Mouse (Mus musculus) forebrain, embryonic 11.5 days (tissue): ENCODE results near the gene Dynll1. TPM values are rescaled to one million over a fixed set of nuclear protein-coding genes. Genes with fewer than 3 reads are reported as not detected.
"Not testable (repeated sequence)": the region's sequence is repeated elsewhere in the genome, so short reads cannot be mapped to it uniquely, and the experiment has no call there.

ENCODE experiments used
- ATAC-seq: fragments of 200-750 bp; cut with Nextera tagmentation; replicated peaks from 2 replicates; pipeline ENCODE4 v1.8.0; 2017; ENCODE audit warnings: moderate TSS enrichment; ENCODE audit not compliant: low FRiP score
- DNase-seq: peaks from one replicate; pipeline ENCODE4 v3.0.0-alpha.2; 2017; ENCODE audit warnings: low spot score
- H3K27ac ChIP-seq: fragments of 300-500 bp; sonication (generic); 2 replicates; pipeline ENCODE4 v1.5.1; 2014; ENCODE audit warnings: low read depth, low read length
- H3K27me3 ChIP-seq: fragments of 300-500 bp; sonication (generic); 2 replicates; pipeline ENCODE4 v1.6.1; 2014; ENCODE audit warnings: mild to moderate bottlenecking, low read length, mixed read lengths; ENCODE audit not compliant: control insufficient read depth, insufficient read depth
- H3K36me3 ChIP-seq: fragments of 300-500 bp; sonication (generic); 2 replicates; pipeline ENCODE4 v1.6.1; 2014; ENCODE audit warnings: mild to moderate bottlenecking, low read length, moderate library complexity, mixed read lengths; ENCODE audit not compliant: control insufficient read depth, insufficient read depth
- H3K4me1 ChIP-seq: fragments of 300-500 bp; sonication (generic); replicated peaks from 2 replicates; pipeline ENCODE4 v1.6.1; 2014; ENCODE audit warnings: low read length, mixed read lengths; ENCODE audit not compliant: control insufficient read depth, insufficient read depth
- H3K4me2 ChIP-seq: fragments of 300-500 bp; sonication (generic); 2 replicates; pipeline ENCODE4 v1.6.1; 2014; ENCODE audit warnings: low read depth, mild to moderate bottlenecking, low read length, moderate library complexity, mixed read lengths; ENCODE audit not compliant: severe bottlenecking
- H3K4me3 ChIP-seq: fragments of 300-500 bp; sonication (generic); 2 replicates; pipeline ENCODE4 v1.5.1; 2014; ENCODE audit warnings: low read depth, low read length
- H3K9ac ChIP-seq: fragments of 300-500 bp; sonication (generic); 2 replicates; pipeline ENCODE4 v1.6.1; 2014; ENCODE audit warnings: low read length
- H3K9me3 ChIP-seq: fragments of 300-500 bp; sonication (generic); 2 replicates; pipeline ENCODE4 v1.6.1; 2016; ENCODE audit warnings: low read length, mixed read lengths; ENCODE audit not compliant: control insufficient read depth
- WGBS: fragments of 180-500 bp; shearing (Covaris S2); extraction: QIAGEN DNeasy Blood & Tissue Kit; methylation state at CpG from one replicate; pipeline ENCODE4 v1.1.7; 2014; 5-methylcytosine and 5-hydroxymethylcytosine counted together
- polyA plus RNA-seq: library from polyadenylated mRNA; unstranded; fragments of >200 nt; fragmentation: Nextera tagmentation; extraction: Ambion mirVana; gene quantifications from 2 replicates; pipeline ENCODE4 v1.2.1, GENCODE M21; 2014

The Dynll1 gene
- polyA plus RNA-seq, 1 experiment from 2014 or later, result 1,518 TPM

GRCm38 (mm10) chr5:115316968-115317644 lies 16.3 kb upstream of the Dynll1 start:
- peaks cover 21% of the 10 kb centered on the region for H3K4me1 ChIP-seq
- ATAC-seq (no peak), DNase-seq (no peak)
- no peaks in the 10 kb centered on the region for H3K36me3 ChIP-seq
- H3K4me3 ChIP-seq, result no peak overlapping the region
- no peaks in the 10 kb centered on the region for H3K9me3 ChIP-seq
- peak overlapping the region; percentile 20 for H3K27ac ChIP-seq
- no peak overlapping the region for H3K4me2 ChIP-seq
- H3K27me3 ChIP-seq, result no peaks in the 10 kb centered on the region
- peak overlapping the region; percentile 30 for H3K9ac ChIP-seq
- 3% methylated on average over 14 of the region's 14 CpGs for WGBS

GRCm38 (mm10) chr5:115313668-115313943 lies 12.8 kb upstream of the Dynll1 start:
- Histone ChIP-seq H3K36me3 (no peaks in the 10 kb centered on the region), H3K9ac (no peak overlapping the region), H3K27ac (no peak overlapping the region), H3K4me3 (no peak overlapping the region), H3K4me2 (no peak overlapping the region), H3K4me1 (peaks cover 10% of the 10 kb centered on the region), H3K27me3 (no peaks in the 10 kb centered on the region), H3K9me3 (no peaks in the 10 kb centered on the region)
- DNase-seq (no peak), ATAC-seq (no peak)
- WGBS, result 42% methylated on average over 5 of the region's 5 CpGs

- no peak overlapping the region for H3K4me2 ChIP-seq
- DNase-seq (no peak), ATAC-seq (no peak)
- H3K36me3 ChIP-seq, result no peaks in the 10 kb centered on the region
- H3K4me1 ChIP-seq, result peaks cover 9% of the 10 kb centered on the region
- H3K27me3 ChIP-seq, result no peaks in the 10 kb centered on the region
- WGBS, result 82% methylated on average over 10 of the region's 10 CpGs
- H3K4me3 ChIP-seq, result no peak overlapping the region
- H3K9me3 ChIP-seq, result no peaks in the 10 kb centered on the region
- no peak overlapping the region for H3K9ac ChIP-seq
- no peak overlapping the region for H3K27ac ChIP-seq
Measured at GRCm38 (mm10) chr5:115312816-115313667, 12.2 kb upstream of the Dynll1 start.

DNA sequence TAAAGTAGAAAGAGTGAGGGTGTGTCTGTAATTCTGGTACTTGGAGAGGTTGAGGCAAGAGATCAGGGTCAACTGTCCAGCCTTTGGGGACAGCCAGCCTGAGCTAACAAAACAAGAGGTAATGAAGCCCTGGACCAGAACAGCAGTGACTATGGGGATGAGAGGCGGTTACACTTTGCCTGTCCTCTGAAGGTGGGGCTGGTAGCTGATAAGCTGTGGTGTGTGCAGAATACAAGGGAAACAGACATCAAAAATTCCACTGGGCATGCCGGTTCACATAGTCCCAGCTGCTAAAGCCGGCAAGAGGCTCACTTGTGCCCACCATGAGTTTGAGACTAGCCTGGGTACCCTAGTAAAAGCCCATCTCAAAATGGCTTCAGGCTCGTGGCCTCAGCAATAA lies 11.6 kb upstream of the Dynll1 start:
- Histone ChIP-seq H3K9ac (no peak overlapping the region), H3K36me3 (no peaks in the 10 kb centered on the region), H3K9me3 (no peaks in the 10 kb centered on the region), H3K4me1 (peaks cover 7% of the 10 kb centered on the region), H3K27me3 (no peaks in the 10 kb centered on the region), H3K27ac (no peak overlapping the region), H3K4me2 (no peak overlapping the region), H3K4me3 (no peak overlapping the region)
- DNase-seq (no peak), ATAC-seq (no peak)
- 88% methylated on average over 4 of the region's 4 CpGs for WGBS

GRCm38 (mm10) chr5:115302190-115302589 lies 1.4 kb upstream of the Dynll1 start:
- H3K4me3 ChIP-seq, H3K4me2 ChIP-seq, ATAC-seq: not testable (repeated sequence)

GRCm38 (mm10) chr5:115301615-115302014 lies 816 bp upstream of the Dynll1 start:
- ATAC-seq, result no peak; the same call in 1 of the 2 replicates
- H3K36me3 ChIP-seq, result peaks cover 8% of the 10 kb centered on the region
- H3K27me3 ChIP-seq, result peaks cover 4% of the 10 kb centered on the region; the same call in 1 of the 2 replicates
- WGBS, result 32% methylated on average over 13 of the region's 13 CpGs
- H3K27ac ChIP-seq, result no peak overlapping the region
- H3K9ac ChIP-seq, result peak overlapping the region; percentile 51; the same call in 1 of the 2 replicates
- H3K4me1 ChIP-seq, result peaks cover 21% of the 10 kb centered on the region; the same call in 1 of the 2 replicates
- H3K4me3 ChIP-seq, result peak overlapping the region; percentile 83
- peak overlapping the region; percentile 76 for H3K4me2 ChIP-seq
- DNase-seq, result no peak
- no peaks in the 10 kb centered on the region for H3K9me3 ChIP-seq

More at GRCm38 (mm10) chr5:115302190-115302589, 1.4 kb upstream of the Dynll1 start:
- DNase-seq, H3K9me3 ChIP-seq, H3K27me3 ChIP-seq, H3K36me3 ChIP-seq, H3K9ac ChIP-seq, H3K27ac ChIP-seq: not testable (repeated sequence)
- 90% methylated on average over 3 of the region's 7 CpGs for WGBS
- peaks cover 21% of the 10 kb centered on the region; the same call in 1 of the 2 replicates for H3K4me1 ChIP-seq

GRCm38 (mm10) chr5:115300035-115300744 lies 609 bp downstream of the Dynll1 start:
- H3K27me3 ChIP-seq, result peaks cover 4% of the 10 kb centered on the region; the same call in 1 of the 2 replicates
- WGBS, result under 1% methylated on average over 45 of the region's 46 CpGs
- DNase-seq, result peak; percentile 81
- H3K27ac ChIP-seq, result peak overlapping the region; percentile 85
- peak overlapping the region; percentile 66 for H3K4me2 ChIP-seq
- H3K36me3 ChIP-seq, result peaks cover 8% of the 10 kb centered on the region
- peak overlapping the region; percentile 89 for H3K9ac ChIP-seq
- peak overlapping the region; percentile 83 for H3K4me3 ChIP-seq
- H3K4me1 ChIP-seq, result peaks cover 21% of the 10 kb centered on the region; the same call in 1 of the 2 replicates
- ATAC-seq, result peak; percentile 25
- H3K9me3 ChIP-seq, result no peaks in the 10 kb centered on the region

- DNase-seq (no peak), ATAC-seq (no peak)
- 91% methylated on average over 10 of the region's 10 CpGs for WGBS
- no peak overlapping the region for H3K4me2 ChIP-seq
- H3K27me3 ChIP-seq, result no peaks in the 10 kb centered on the region
- no peak overlapping the region for H3K4me3 ChIP-seq
- peaks cover 15% of the 10 kb centered on the region; the same call in 1 of the 2 replicates for H3K4me1 ChIP-seq
- H3K9me3 ChIP-seq, result no peaks in the 10 kb centered on the region
- H3K36me3 ChIP-seq, result peaks cover 8% of the 10 kb centered on the region
- no peak overlapping the region for H3K9ac ChIP-seq
- H3K27ac ChIP-seq, result no peak overlapping the region
Measured at GRCm38 (mm10) chr5:115296347-115296746, 4.5 kb downstream of the Dynll1 start.
